Mouse (Mus musculus) regulatory T cell (primary cell): ENCODE measurements at regions not wholly inside any gene's neighbourhood (a gene's known extent, or its start where the extent isn't known, plus 50 kb on each side); places are given as distances from the start of the nearest gene placed in this dataset.

Experiments used
- in situ Hi-C: fragments of 300-600 bp; cut with MboI, MseI; formaldehyde crosslinking; loops from one replicate; pipeline ENCODE4 v1.15.1; 2025; ENCODE audit warnings: high pct_unique_total_duplicates

GRCm38 (mm10) chr1:190067181-190067580 is 103.3 kb downstream of the Prox1 start:
- in situ Hi-C loops = loop anchor here (25.0 kb wide), 1 partner anchor 1455 kb away; no protein-coding TSS in a partner anchor

- in situ Hi-C loops = loop anchor here (25.0 kb wide), 1 partner anchor 1454 kb away; no protein-coding TSS in a partner anchor
These were observed 104.1 kb downstream of the Prox1 start for GRCm38 (mm10) chr1:190066426-190066825.

- in situ Hi-C loops = loop anchor here (25.0 kb wide), 1 partner anchor 1449 kb away; no protein-coding TSS in a partner anchor
These were observed 108.8 kb downstream of the Prox1 start for GRCm38 (mm10) chr1:190061560-190062295.

DNA sequence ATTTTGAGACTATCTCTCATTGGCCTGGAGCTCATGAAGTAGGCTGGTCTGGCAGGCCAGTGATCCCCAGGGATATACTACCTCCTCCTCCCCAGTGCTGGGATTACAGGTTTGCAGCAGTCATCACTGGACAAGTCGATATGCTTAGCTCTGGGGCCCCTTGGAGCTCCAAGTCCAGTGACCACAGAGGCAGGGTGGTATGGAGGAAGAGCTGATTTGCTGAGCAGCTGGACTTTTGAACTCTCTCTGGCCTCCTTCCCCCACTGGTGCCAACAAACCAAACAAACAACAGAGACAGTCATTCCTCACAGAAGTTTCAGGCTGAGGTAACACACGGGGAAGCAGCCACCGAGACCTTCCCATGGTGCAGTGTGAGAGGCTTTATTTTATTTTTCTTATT is 111.5 kb downstream of the Prox1 start:
- in situ Hi-C loops = loop anchor here (25.0 kb wide), 1 partner anchor 1447 kb away; no protein-coding TSS in a partner anchor

- in situ Hi-C loops = loop anchor here (25.0 kb wide), 1 partner anchor 1445 kb away; no protein-coding TSS in a partner anchor
These were observed 113.6 kb downstream of the Prox1 start for GRCm38 (mm10) chr1:190056931-190057330.

DNA sequence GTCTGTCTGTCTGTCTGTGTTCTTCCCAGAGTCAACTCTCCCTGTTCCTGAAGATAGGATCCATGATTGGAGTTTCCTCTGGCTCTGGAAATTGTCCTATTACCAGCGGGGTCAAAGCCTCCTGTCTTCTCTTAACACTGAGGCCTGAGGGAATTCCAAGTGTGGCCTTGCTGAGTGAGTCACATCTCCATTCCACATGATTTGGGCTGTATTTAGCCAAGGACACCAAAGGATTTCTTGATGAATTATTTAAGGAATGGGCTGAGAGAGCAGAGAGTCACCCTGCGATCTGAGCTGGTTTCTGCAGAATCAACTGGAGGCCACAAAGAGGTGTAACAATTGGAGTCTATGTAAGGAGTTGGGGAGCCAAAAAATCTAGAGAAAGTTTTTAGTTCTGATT is 118.6 kb downstream of the Prox1 start:
- in situ Hi-C loops = loop anchor here (25.0 kb wide), 1 partner anchor 1440 kb away; no protein-coding TSS in a partner anchor

DNA sequence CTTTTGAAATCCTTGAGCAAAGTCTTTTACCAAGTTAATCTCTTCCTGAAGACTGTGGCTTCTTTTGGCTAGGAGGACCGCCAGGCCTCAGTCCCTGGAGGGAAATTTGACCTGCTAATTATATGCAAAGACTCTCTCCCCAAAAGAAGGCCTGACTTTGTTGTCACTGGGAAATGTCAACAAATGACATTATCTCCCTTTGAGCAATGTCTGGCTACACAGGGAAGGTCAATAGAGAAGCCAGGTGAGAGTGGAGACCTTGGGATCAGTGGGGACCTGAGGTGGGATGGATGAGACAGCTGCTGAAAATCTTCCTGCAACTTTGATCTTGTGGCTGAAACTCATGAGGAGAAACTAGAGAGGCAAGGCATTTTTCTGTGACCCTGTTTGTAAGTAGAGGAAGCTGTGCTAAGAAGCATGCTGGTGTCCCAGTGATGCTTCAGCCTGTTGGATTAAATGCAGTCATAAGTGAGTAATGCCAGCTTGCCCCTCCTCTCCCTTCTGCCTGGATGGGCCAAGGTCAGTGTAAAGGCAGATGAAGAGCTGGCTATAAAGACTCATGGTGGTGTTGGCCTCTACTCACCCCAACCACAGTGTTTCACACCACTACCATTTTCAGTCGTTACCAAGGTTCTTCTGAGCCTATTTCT is 121.9 kb downstream of the Prox1 start:
- in situ Hi-C loops = no loop called here

DNA sequence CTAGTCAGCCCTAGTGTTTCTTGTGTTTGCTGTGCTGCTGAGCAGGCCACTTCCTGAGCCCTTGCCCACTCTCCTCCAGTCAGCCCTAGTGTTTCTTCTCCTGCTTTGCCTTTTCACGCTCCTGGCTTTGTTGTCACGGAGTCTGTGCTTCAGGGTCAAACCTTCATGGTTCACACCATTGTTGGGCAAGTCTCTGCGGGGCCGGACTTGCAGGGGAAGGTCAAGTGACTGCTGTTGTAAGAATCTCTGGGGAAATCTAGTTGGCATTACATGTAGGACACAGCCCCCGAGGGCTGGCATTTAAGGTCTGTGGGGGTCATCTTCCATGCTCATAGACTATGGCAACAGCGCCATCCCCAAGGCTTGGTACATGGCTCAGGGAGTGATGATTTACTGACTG is 123.3 kb downstream of the Prox1 start:
- in situ Hi-C loops = no loop called here

DNA sequence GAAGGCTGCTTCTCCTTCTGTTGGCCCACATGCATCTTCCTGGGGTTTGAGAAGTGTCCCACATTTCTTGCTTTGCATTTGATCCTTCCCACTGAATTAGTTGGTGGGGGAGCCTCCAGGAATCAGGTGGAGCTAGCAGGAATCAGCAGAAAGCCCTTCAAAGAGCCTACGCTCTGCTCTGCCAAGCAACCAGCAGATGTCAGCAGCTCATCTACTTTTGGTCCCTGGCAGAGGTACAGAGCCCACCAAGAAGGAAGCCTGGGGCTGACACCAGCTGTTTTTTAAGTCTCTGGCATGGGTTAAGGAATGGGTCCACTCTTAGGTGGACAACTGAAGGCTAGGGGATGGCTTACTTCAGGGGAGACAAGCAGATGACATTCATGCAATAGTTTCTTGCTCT is 123.6 kb upstream of the Smyd2 start:
- in situ Hi-C loops = no loop called here

DNA sequence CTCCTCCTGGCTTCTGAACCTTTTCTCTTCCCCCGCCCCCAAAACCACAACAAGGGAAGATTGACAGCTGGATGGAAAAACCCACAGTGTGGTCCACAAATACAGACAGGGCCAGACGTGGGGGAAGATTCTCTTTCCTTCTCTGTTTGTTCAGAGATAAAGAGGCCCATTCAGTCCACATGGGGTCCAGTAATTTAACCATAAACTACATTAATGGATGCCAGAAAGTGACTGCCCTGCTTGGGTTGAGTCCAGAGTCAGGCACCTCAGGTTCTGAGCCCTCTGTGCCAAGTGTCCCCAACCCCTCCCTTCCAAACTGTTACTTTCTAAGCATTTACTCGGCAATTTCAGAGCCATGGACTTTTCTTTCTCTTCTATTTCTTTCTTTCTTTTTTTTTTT is 121.9 kb upstream of the Smyd2 start:
- in situ Hi-C loops = no loop called here

DNA sequence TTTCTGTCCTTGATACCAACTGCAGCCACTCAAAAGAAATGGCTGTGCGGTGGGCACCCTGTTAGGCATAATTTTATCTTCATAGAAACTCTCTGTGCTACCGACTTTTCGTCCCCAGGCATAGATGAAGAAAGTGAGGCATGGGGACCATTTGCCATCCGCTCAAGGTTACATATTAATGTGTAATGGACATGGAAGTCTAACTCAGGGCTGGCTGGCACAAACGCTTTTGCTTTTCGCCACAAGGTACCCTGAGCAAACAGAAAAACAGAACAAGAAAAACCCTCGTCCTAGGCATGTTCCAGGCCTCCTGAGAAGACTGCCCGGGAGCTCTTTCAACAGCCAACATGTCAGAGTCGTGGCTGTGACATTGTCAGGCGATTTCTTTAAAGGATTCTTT is 121.0 kb upstream of the Smyd2 start:
- in situ Hi-C loops = no loop called here

DNA sequence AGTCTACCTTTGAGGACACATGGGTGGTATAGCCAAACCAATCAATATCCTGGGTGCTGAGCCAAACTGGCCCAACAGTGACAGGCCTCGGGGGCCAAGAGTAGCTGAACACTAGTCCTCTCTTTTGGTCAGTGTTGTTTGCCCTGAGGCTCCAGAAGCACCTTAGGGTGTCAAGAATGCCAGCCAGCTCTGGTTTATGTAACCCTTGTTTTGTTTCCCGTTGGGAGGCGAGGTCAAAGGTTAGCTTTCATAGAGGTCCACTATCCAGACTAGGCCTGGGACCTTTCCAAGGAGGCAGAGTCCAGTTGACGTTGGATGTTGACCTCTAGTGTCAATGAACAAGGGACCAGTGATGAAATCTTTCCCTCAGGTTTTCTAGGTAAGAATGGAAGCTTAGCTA is 120.0 kb upstream of the Smyd2 start:
- in situ Hi-C loops = no loop called here

DNA sequence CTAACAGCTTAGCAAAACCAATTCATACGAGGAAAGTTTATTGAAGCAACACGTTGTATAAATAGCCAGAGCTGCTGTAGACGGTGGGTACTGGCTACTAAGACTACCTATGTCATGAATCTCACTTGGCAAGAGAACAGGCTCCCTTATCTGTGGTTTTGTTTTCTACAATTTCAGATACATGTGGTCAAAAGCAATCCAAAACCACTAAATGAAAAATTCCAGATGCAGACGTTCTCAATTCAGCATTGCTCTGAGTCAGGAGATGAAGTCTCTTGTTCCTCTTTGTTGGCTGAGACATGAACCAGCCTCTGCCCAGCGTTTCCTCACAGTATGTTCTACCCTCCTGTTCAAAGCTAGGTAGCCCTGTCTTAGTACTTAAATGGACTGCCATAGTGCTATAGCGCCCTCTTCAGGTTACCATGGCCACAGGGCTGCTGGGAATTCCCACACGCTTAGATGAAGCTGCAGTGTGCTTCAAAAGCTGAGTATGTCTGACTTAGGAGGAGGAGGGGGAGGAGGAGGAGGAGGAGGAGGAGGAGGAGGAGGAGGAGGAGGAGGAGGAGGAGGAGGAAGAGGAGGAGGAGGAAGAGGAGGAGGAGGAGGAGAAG is 119.0 kb upstream of the Smyd2 start:
- in situ Hi-C loops = no loop called here

DNA sequence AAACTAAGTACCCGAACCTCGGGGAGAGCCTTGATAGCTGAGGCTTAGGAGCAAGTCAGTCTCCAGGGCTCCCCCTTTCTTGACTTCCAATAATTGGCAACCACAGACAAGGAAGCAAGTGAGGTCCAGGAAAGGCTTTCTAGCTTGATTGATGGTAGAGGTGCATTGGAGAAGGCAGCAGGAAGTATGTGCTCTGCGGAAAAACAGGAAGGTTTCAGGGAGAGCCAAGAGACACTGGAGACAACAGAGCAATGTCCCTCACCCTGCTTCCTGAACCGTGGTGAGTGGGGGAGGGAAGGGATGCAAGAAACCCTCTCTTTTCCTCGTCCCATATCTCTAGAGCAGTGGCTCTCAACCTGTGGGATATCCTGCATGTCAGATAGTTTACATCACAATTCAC is 115.9 kb upstream of the Smyd2 start:
- in situ Hi-C loops = no loop called here

DNA sequence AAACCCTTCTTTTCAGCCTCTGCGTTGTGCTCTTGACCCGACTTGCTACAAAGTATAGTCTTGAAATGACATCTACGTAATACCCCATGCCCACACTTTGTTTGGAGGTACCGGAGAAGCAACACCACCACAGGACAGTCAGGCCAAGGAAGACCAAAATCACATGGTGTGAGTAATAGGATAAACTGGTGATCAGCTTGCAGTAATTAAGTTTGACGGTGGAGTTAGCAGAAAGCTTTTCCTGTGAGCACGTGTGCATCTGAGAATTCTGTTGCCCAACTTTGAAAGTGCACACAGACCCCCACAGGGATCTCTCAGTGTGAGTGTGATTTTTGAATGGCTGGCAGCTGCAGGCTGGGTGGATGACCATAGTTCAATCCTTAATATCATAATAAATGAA is 114.6 kb upstream of the Smyd2 start:
- in situ Hi-C loops = no loop called here

GRCm38 (mm10) chr1:190035935-190036334 is 113.8 kb upstream of the Smyd2 start:
- in situ Hi-C loops = no loop called here

GRCm38 (mm10) chr1:190034091-190034490 is 111.9 kb upstream of the Smyd2 start:
- in situ Hi-C loops = no loop called here

- in situ Hi-C loops = no loop called here
These were observed 105.4 kb upstream of the Smyd2 start for GRCm38 (mm10) chr1:190027536-190027935.

GRCm38 (mm10) chr1:190009466-190009865 is 87.3 kb upstream of the Smyd2 start:
- in situ Hi-C loops = no loop called here

DNA sequence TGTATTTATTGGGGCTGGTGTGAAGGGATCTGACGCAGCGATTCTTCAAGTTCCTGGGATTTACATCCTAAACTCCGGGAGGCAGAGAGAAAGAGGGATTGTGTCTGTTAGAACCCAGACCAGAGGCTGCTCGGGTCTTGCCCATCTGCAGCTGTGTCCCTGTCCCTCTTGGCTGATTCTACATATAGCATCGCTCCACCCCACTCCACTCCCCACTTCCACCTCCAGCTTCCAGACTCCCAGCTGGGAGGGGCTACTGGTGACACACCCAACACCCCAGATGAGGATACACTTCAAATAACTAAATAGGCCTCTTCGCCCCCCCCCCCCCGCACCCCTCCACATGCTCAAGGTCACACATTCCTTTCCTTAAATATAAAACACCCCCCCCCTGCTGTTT is 85.1 kb upstream of the Smyd2 start:
- in situ Hi-C loops = no loop called here

DNA sequence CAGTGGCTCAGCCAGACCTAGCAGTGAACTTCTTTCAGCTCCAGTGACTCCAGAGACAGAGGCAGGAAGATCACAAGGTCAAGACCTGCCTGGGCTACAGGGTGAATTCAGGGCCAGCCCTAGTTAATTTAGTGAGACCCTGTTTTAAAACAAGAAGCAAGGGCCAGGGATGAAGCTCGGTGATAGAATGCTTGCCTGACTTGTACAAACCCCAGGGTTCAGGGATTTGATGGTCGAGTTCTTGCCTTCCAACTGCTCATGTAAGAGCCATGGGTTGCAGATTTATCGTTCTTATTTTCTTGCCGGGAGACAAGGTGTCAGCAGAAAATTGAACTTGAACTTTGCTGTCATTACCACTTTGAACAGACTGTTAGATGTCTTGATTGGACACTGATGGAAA is 78.9 kb upstream of the Smyd2 start:
- in situ Hi-C loops = no loop called here

DNA sequence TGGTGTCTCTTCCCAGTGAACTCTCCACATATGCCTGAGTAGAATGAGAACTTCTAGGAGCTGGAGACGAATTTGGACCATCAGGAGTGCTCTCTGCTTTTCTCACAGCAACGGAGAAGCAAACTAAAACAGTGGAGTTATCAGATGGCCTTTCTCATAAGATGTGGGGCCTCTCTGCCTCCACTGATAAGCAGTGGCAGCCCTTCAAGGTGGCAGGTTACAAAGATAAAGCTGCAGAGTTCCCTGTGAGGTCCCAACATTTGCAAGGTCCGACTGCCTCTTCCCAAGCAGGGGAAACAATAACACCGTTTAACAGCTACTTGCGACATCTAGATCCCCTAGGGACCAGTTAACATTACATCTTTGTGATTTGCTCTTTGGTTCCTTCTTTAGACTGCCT is 71.5 kb upstream of the Smyd2 start:
- in situ Hi-C loops = loop anchor here (10.0 kb wide), 1 partner anchor 711 kb away; no protein-coding TSS in a partner anchor
